Mouse (Mus musculus) megakaryocyte, embryonic 14.5 days (primary cell): Measurements from ENCODE around the gene Tmem119. TPM values are rescaled to one million over a fixed set of nuclear protein-coding genes. Genes with fewer than 3 reads are reported as not detected.
"Not testable (repeated sequence)": the region's sequence is repeated elsewhere in the genome, so short reads cannot be mapped to it uniquely, and the experiment has no call there.

Experiments
- H3K27me3 ChIP-seq: replicated peaks from 2 replicates; pipeline ENCODE3; 2012; ENCODE audit warnings: inconsistent platforms
- H3K36me3 ChIP-seq: replicated peaks from 2 replicates; pipeline ENCODE3; 2012; ENCODE audit warnings: low read length, inconsistent platforms, mixed read lengths
- H3K4me1 ChIP-seq: 2 replicates; pipeline ENCODE4 v1.6.1; 2012; ENCODE audit warnings: inconsistent platforms
- H3K4me3 ChIP-seq: replicated peaks from 2 replicates; pipeline ENCODE3; 2012; ENCODE audit warnings: moderate library complexity, mild to moderate bottlenecking, inconsistent platforms
- H3K9me3 ChIP-seq: 2 replicates; pipeline ENCODE4 v1.6.1; 2012; ENCODE audit warnings: inconsistent platforms
- FLI1 ChIP-seq: IDR thresholded peaks from 2 replicates; pipeline ENCODE4 v1.6.1; 2012; ENCODE audit warnings: low read length, inconsistent platforms, mixed read lengths
- GATA1 ChIP-seq: IDR thresholded peaks from 3 replicates; pipeline ENCODE4 v1.6.1; 2012; ENCODE audit warnings: mixed read lengths, low read length, inconsistent platforms, borderline replicate concordance
- polyA plus RNA-seq: library from polyadenylated mRNA; stranded (reverse); fragments of >175 nt; gene quantifications from 2 replicates; pipeline ENCODE4 v1.2.3, GENCODE M21; 2012; ENCODE audit warnings: low replicate concordance; ENCODE audit not compliant: insufficient read depth

The Tmem119 gene
- polyA plus RNA-seq, 1 experiment = 4.0 TPM

GRCm38 (mm10) chr5:113825558-113825957 lies 25.2 kb upstream of the Tmem119 start:
- H3K36me3 ChIP-seq = peaks cover 3% of the 10 kb centered on the region
- no peak for TF ChIP-seq FLI1
- no peak for TF ChIP-seq GATA1
- H3K4me1 ChIP-seq = peaks cover 49% of the 10 kb centered on the region
- peaks cover 29% of the 10 kb centered on the region for H3K27me3 ChIP-seq
- no peaks in the 10 kb centered on the region for H3K9me3 ChIP-seq
- peak overlapping the region; percentile 46 for H3K4me3 ChIP-seq

GRCm38 (mm10) chr5:113824228-113824627 lies 23.9 kb upstream of the Tmem119 start:
- H3K27me3 ChIP-seq = peaks cover 29% of the 10 kb centered on the region
- no peaks in the 10 kb centered on the region for H3K9me3 ChIP-seq
- TF ChIP-seq GATA1 (no peak), FLI1 (no peak)
- H3K4me3 ChIP-seq = no peak overlapping the region
- H3K4me1 ChIP-seq = peaks cover 40% of the 10 kb centered on the region
- peaks cover 4% of the 10 kb centered on the region for H3K36me3 ChIP-seq

- peaks cover 5% of the 10 kb centered on the region for H3K27me3 ChIP-seq
- TF ChIP-seq GATA1 (no peak), FLI1 (no peak)
- H3K36me3 ChIP-seq = peaks cover 13% of the 10 kb centered on the region
- H3K4me3 ChIP-seq = no peak overlapping the region
- peaks cover 26% of the 10 kb centered on the region for H3K4me1 ChIP-seq
- H3K9me3 ChIP-seq = no peaks in the 10 kb centered on the region
Observed at GRCm38 (mm10) chr5:113818572-113818971, 18.3 kb upstream of the Tmem119 start.

GRCm38 (mm10) chr5:113815638-113816152 lies 15.4 kb upstream of the Tmem119 start:
- peaks cover 7% of the 10 kb centered on the region for H3K27me3 ChIP-seq
- H3K9me3 ChIP-seq = no peaks in the 10 kb centered on the region; the same call in 1 of the 2 replicates
- TF ChIP-seq GATA1 = no peak
- TF ChIP-seq FLI1 = no peak
- H3K4me1 ChIP-seq = peaks cover 35% of the 10 kb centered on the region
- H3K4me3 ChIP-seq = peak overlapping the region; percentile 65
- peaks cover 10% of the 10 kb centered on the region for H3K36me3 ChIP-seq

GRCm38 (mm10) chr5:113815041-113815389 lies 14.7 kb upstream of the Tmem119 start:
- no peak overlapping the region for H3K4me3 ChIP-seq
- peaks cover 7% of the 10 kb centered on the region for H3K27me3 ChIP-seq
- H3K4me1 ChIP-seq = peaks cover 35% of the 10 kb centered on the region
- H3K36me3 ChIP-seq = peaks cover 10% of the 10 kb centered on the region
- H3K9me3 ChIP-seq = no peaks in the 10 kb centered on the region; the same call in 1 of the 2 replicates
- no peak for TF ChIP-seq FLI1

- no peak for TF ChIP-seq FLI1
- TF ChIP-seq GATA1 = no peak
- H3K4me1 ChIP-seq = peaks cover 35% of the 10 kb centered on the region
- H3K9me3 ChIP-seq = no peaks in the 10 kb centered on the region; the same call in 1 of the 2 replicates
- H3K36me3 ChIP-seq = peaks cover 10% of the 10 kb centered on the region
- H3K4me3 ChIP-seq = no peak overlapping the region
- H3K27me3 ChIP-seq = peaks cover 8% of the 10 kb centered on the region
Observed at GRCm38 (mm10) chr5:113814111-113815040, 14.1 kb upstream of the Tmem119 start.

GRCm38 (mm10) chr5:113813608-113814007 lies 13.3 kb upstream of the Tmem119 start:
- H3K9me3 ChIP-seq = no peaks in the 10 kb centered on the region; the same call in 1 of the 2 replicates
- no peak for TF ChIP-seq GATA1
- TF ChIP-seq FLI1 = no peak
- H3K36me3 ChIP-seq = peaks cover 2% of the 10 kb centered on the region
- H3K27me3 ChIP-seq = peaks cover 12% of the 10 kb centered on the region
- H3K4me1 ChIP-seq = peaks cover 35% of the 10 kb centered on the region
- H3K4me3 ChIP-seq = no peak overlapping the region

- peaks cover 19% of the 10 kb centered on the region for H3K27me3 ChIP-seq
- H3K4me1 ChIP-seq = peaks cover 43% of the 10 kb centered on the region
- no peak overlapping the region for H3K4me3 ChIP-seq
- no peaks in the 10 kb centered on the region for H3K36me3 ChIP-seq
- no peaks in the 10 kb centered on the region; the same call in 1 of the 2 replicates for H3K9me3 ChIP-seq
- TF ChIP-seq FLI1 (no peak), GATA1 (no peak)
Observed at GRCm38 (mm10) chr5:113812638-113813037, 12.3 kb upstream of the Tmem119 start.

GRCm38 (mm10) chr5:113811824-113812420 lies 11.6 kb upstream of the Tmem119 start:
- not testable (repeated sequence) for H3K36me3 ChIP-seq, H3K4me3 ChIP-seq, H3K9me3 ChIP-seq
- peaks cover 25% of the 10 kb centered on the region for H3K27me3 ChIP-seq
- peaks cover 48% of the 10 kb centered on the region for H3K4me1 ChIP-seq

- H3K4me3 ChIP-seq = no peak overlapping the region
- H3K9me3 ChIP-seq = no peaks in the 10 kb centered on the region; the same call in 1 of the 2 replicates
- H3K36me3 ChIP-seq = no peaks in the 10 kb centered on the region
- H3K4me1 ChIP-seq = peaks cover 49% of the 10 kb centered on the region
- peaks cover 41% of the 10 kb centered on the region for H3K27me3 ChIP-seq
- no peak for TF ChIP-seq GATA1
- no peak for TF ChIP-seq FLI1
Observed at GRCm38 (mm10) chr5:113810111-113810510, 9.8 kb upstream of the Tmem119 start.
